Mouse (Mus musculus) forebrain, embryonic 15.5 days (tissue): ENCODE data around the gene Rptor. TPM values are rescaled to one million over a fixed set of nuclear protein-coding genes. Genes with fewer than 3 reads are reported as not detected.
A peak's percentile ranks its signal among the peaks of the same experiment; 100 is the strongest.

Experiments used
- ATAC-seq: fragments of 200-750 bp; cut with Nextera tagmentation; replicated peaks from 2 replicates; pipeline ENCODE4 v1.8.0; 2017; ENCODE audit warnings: mild to moderate bottlenecking, moderate TSS enrichment, moderate library complexity
- H3K27ac ChIP-seq: fragments of 300-500 bp; sonication (generic); replicated peaks from 2 replicates; pipeline ENCODE4 v1.5.1; 2015; ENCODE audit warnings: mild to moderate bottlenecking, inconsistent platforms
- H3K27me3 ChIP-seq: fragments of 300-500 bp; sonication (generic); 2 replicates; pipeline ENCODE4 v1.6.1; 2015; ENCODE audit warnings: inconsistent platforms
- H3K36me3 ChIP-seq: fragments of 300-500 bp; sonication (generic); 2 replicates; pipeline ENCODE4 v1.6.1; 2015; ENCODE audit warnings: mild to moderate bottlenecking, inconsistent platforms
- H3K4me1 ChIP-seq: fragments of 300-500 bp; sonication (generic); 2 replicates; pipeline ENCODE4 v1.6.1; 2015; ENCODE audit warnings: inconsistent platforms
- H3K4me2 ChIP-seq: fragments of 300-500 bp; sonication (generic); replicated peaks from 2 replicates; pipeline ENCODE4 v1.6.1; 2015; ENCODE audit warnings: mild to moderate bottlenecking, inconsistent platforms
- H3K4me3 ChIP-seq: fragments of 300-500 bp; sonication (generic); 2 replicates; pipeline ENCODE4 v1.5.1; 2015; ENCODE audit warnings: mild to moderate bottlenecking, inconsistent platforms
- H3K9ac ChIP-seq: fragments of 300-500 bp; sonication (generic); replicated peaks from 2 replicates; pipeline ENCODE4 v1.6.1; 2015; ENCODE audit warnings: mild to moderate bottlenecking, inconsistent platforms
- H3K9me3 ChIP-seq: fragments of 300-500 bp; sonication (generic); 2 replicates; pipeline ENCODE4 v1.6.1; 2016; ENCODE audit warnings: inconsistent platforms
- WGBS: fragments of 180-500 bp; shearing (Covaris S2); methylation state at CpG from one replicate; pipeline ENCODE4 v1.1.7; 2015; ENCODE audit warnings: mixed read lengths; 5-methylcytosine and 5-hydroxymethylcytosine counted together
- polyA plus RNA-seq: library from polyadenylated mRNA; unstranded; fragments of >200 nt; fragmentation: Nextera tagmentation; extraction: Ambion mirVana; gene quantifications from 2 replicates; pipeline ENCODE4 v1.2.1, GENCODE M21; 2015

Rptor gene
- polyA plus RNA-seq, 1 experiment from 2014 or later, result 12.0 TPM

- Histone ChIP-seq H3K4me3 (no peak overlapping the region), H3K27me3 (no peaks in the 10 kb centered on the region), H3K36me3 (no peaks in the 10 kb centered on the region), H3K4me2 (no peak overlapping the region), H3K4me1 (peaks cover 13% of the 10 kb centered on the region), H3K9me3 (no peaks in the 10 kb centered on the region), H3K27ac (no peak overlapping the region), H3K9ac (no peak overlapping the region)
- WGBS, result 89% methylated on average over 2 of the region's 2 CpGs
- ATAC-seq, result no peak
Observed at GRCm38 (mm10) chr11:119663876-119664275, 61.2 kb downstream of the Rptor start.

GRCm38 (mm10) chr11:119664678-119665307 lies 62.1 kb downstream of the Rptor start:
- H3K4me3 ChIP-seq, result no peak overlapping the region
- no peak overlapping the region for H3K27ac ChIP-seq
- no peaks in the 10 kb centered on the region for H3K36me3 ChIP-seq
- H3K9me3 ChIP-seq, result no peaks in the 10 kb centered on the region
- no peak for ATAC-seq
- 52% methylated on average over 10 of the region's 10 CpGs for WGBS
- peaks cover 13% of the 10 kb centered on the region for H3K4me1 ChIP-seq
- H3K27me3 ChIP-seq, result no peaks in the 10 kb centered on the region
- H3K9ac ChIP-seq, result no peak overlapping the region
- H3K4me2 ChIP-seq, result no peak overlapping the region

GRCm38 (mm10) chr11:119665308-119665702 lies 62.6 kb downstream of the Rptor start:
- H3K27me3 ChIP-seq, result no peaks in the 10 kb centered on the region
- 92% methylated on average over 5 of the region's 5 CpGs for WGBS
- peaks cover 13% of the 10 kb centered on the region for H3K4me1 ChIP-seq
- H3K36me3 ChIP-seq, result no peaks in the 10 kb centered on the region
- H3K4me3 ChIP-seq, result no peak overlapping the region
- H3K9me3 ChIP-seq, result no peaks in the 10 kb centered on the region
- H3K4me2 ChIP-seq, result no peak overlapping the region
- no peak overlapping the region for H3K27ac ChIP-seq
- H3K9ac ChIP-seq, result no peak overlapping the region
- no peak for ATAC-seq

- H3K27ac ChIP-seq, result no peak overlapping the region
- no peak for ATAC-seq
- H3K36me3 ChIP-seq, result no peaks in the 10 kb centered on the region
- peaks cover 13% of the 10 kb centered on the region for H3K4me1 ChIP-seq
- no peak overlapping the region for H3K4me3 ChIP-seq
- H3K4me2 ChIP-seq, result no peak overlapping the region
- H3K9ac ChIP-seq, result no peak overlapping the region
- H3K27me3 ChIP-seq, result no peaks in the 10 kb centered on the region
- 30% methylated on average over 2 of the region's 2 CpGs for WGBS
- no peaks in the 10 kb centered on the region for H3K9me3 ChIP-seq
Observed at GRCm38 (mm10) chr11:119666567-119667108, 63.9 kb downstream of the Rptor start.

GRCm38 (mm10) chr11:119670690-119671666 lies 68.3 kb downstream of the Rptor start:
- Histone ChIP-seq H3K9ac (no peak overlapping the region), H3K4me3 (no peak overlapping the region), H3K36me3 (no peaks in the 10 kb centered on the region), H3K9me3 (no peaks in the 10 kb centered on the region), H3K4me2 (no peak overlapping the region), H3K27ac (no peak overlapping the region), H3K4me1 (peaks cover 10% of the 10 kb centered on the region; the same call in 1 of the 2 replicates), H3K27me3 (no peaks in the 10 kb centered on the region)
- ATAC-seq, result no peak
- WGBS, result 86% methylated on average over 11 of the region's 11 CpGs

- Histone ChIP-seq H3K27me3 (no peaks in the 10 kb centered on the region), H3K4me3 (no peak overlapping the region), H3K9ac (no peak overlapping the region), H3K36me3 (no peaks in the 10 kb centered on the region), H3K4me1 (peaks cover 13% of the 10 kb centered on the region; the same call in 1 of the 2 replicates), H3K4me2 (no peak overlapping the region), H3K9me3 (no peaks in the 10 kb centered on the region), H3K27ac (no peak overlapping the region)
- WGBS, result 25% methylated on average over 2 of the region's 2 CpGs
- no peak for ATAC-seq
Observed at GRCm38 (mm10) chr11:119672041-119672440, 69.3 kb downstream of the Rptor start.

- peaks cover 16% of the 10 kb centered on the region; the same call in 1 of the 2 replicates for H3K4me1 ChIP-seq
- H3K36me3 ChIP-seq, result no peaks in the 10 kb centered on the region
- H3K4me2 ChIP-seq, result no peak overlapping the region
- 84% methylated on average over 4 of the region's 4 CpGs for WGBS
- H3K27ac ChIP-seq, result no peak overlapping the region
- H3K27me3 ChIP-seq, result no peaks in the 10 kb centered on the region
- no peak overlapping the region for H3K9ac ChIP-seq
- no peaks in the 10 kb centered on the region for H3K9me3 ChIP-seq
- no peak overlapping the region for H3K4me3 ChIP-seq
- no peak for ATAC-seq
Observed at GRCm38 (mm10) chr11:119672775-119673174, 70.1 kb downstream of the Rptor start.

- Histone ChIP-seq H3K4me1 (peaks cover 20% of the 10 kb centered on the region), H3K9ac (no peak overlapping the region), H3K4me3 (no peak overlapping the region), H3K27ac (no peak overlapping the region), H3K36me3 (no peaks in the 10 kb centered on the region), H3K27me3 (no peaks in the 10 kb centered on the region), H3K4me2 (no peak overlapping the region), H3K9me3 (no peaks in the 10 kb centered on the region)
- ATAC-seq, result no peak
- 82% methylated on average over 4 of the region's 4 CpGs for WGBS
Observed at GRCm38 (mm10) chr11:119674835-119675234, 72.1 kb downstream of the Rptor start.

- Histone ChIP-seq H3K4me3 (no peak overlapping the region), H3K27me3 (no peaks in the 10 kb centered on the region), H3K4me1 (peaks cover 20% of the 10 kb centered on the region), H3K4me2 (no peak overlapping the region), H3K36me3 (no peaks in the 10 kb centered on the region), H3K9me3 (no peaks in the 10 kb centered on the region), H3K27ac (no peak overlapping the region), H3K9ac (no peak overlapping the region)
- no peak for ATAC-seq
- WGBS, result 88% methylated on average over 6 of the region's 6 CpGs
Observed at GRCm38 (mm10) chr11:119675546-119675945, 72.8 kb downstream of the Rptor start.

- Histone ChIP-seq H3K4me3 (no peak overlapping the region), H3K27me3 (no peaks in the 10 kb centered on the region), H3K9me3 (no peaks in the 10 kb centered on the region), H3K4me2 (no peak overlapping the region), H3K9ac (no peak overlapping the region), H3K27ac (no peak overlapping the region), H3K4me1 (peaks cover 22% of the 10 kb centered on the region), H3K36me3 (no peaks in the 10 kb centered on the region)
- WGBS, result 87% methylated on average over 7 of the region's 7 CpGs
- ATAC-seq, result no peak
Observed at GRCm38 (mm10) chr11:119676751-119677411, 74.2 kb downstream of the Rptor start.

- H3K27ac ChIP-seq, result no peak overlapping the region
- no peaks in the 10 kb centered on the region for H3K36me3 ChIP-seq
- H3K4me2 ChIP-seq, result no peak overlapping the region
- 74% methylated on average over 5 of the region's 5 CpGs for WGBS
- ATAC-seq, result peak; percentile 38; the same call in 1 of the 2 replicates
- H3K4me1 ChIP-seq, result peaks cover 22% of the 10 kb centered on the region
- H3K4me3 ChIP-seq, result no peak overlapping the region
- no peaks in the 10 kb centered on the region for H3K9me3 ChIP-seq
- no peaks in the 10 kb centered on the region for H3K27me3 ChIP-seq
- H3K9ac ChIP-seq, result no peak overlapping the region
Observed at GRCm38 (mm10) chr11:119678427-119678826, 75.7 kb downstream of the Rptor start.

GRCm38 (mm10) chr11:119680735-119681134 lies 78.0 kb downstream of the Rptor start:
- ATAC-seq, result no peak
- H3K4me2 ChIP-seq, result no peak overlapping the region
- no peaks in the 10 kb centered on the region for H3K27me3 ChIP-seq
- WGBS, result 81% methylated on average over 2 of the region's 2 CpGs
- no peaks in the 10 kb centered on the region for H3K9me3 ChIP-seq
- no peak overlapping the region for H3K4me3 ChIP-seq
- H3K36me3 ChIP-seq, result no peaks in the 10 kb centered on the region
- H3K9ac ChIP-seq, result no peak overlapping the region
- H3K27ac ChIP-seq, result no peak overlapping the region
- peaks cover 32% of the 10 kb centered on the region for H3K4me1 ChIP-seq
